Mouse (Mus musculus) fat pad, adult 2 months (tissue): ENCODE data around the gene Casp6.

Experiments used
- DNase-seq: peaks from one replicate; pipeline ENCODE4 v3.0.0-alpha.2; 2011; ENCODE audit warnings: low read depth, low spot score; ENCODE audit errors: extremely low read depth

Gene Casp6

GRCm38 (mm10) chr3:129901271-129901809 is at the start of gene Casp6:
Gene Casp6 (plus strand): TSS chr3:129901425.
- DNase-seq, result no peak

- DNase-seq, result no peak
These were observed 38.6 kb upstream of the Casp6 start for GRCm38 (mm10) chr3:129862592-129862991.

- no peak for DNase-seq
These were observed 37.5 kb upstream of the Casp6 start for GRCm38 (mm10) chr3:129863698-129864097.

- DNase-seq, result peak; percentile 69
These were observed 23.9 kb upstream of the Casp6 start for GRCm38 (mm10) chr3:129877327-129877726.

- no peak for DNase-seq
These were observed 22.7 kb upstream of the Casp6 start, which contains the start of gene Pla2g12a for GRCm38 (mm10) chr3:129878405-129879021. Gene Pla2g12a (plus strand): TSS chr3:129878606.

GRCm38 (mm10) chr3:129879131-129879757 is 22.0 kb upstream of the Casp6 start:
- no peak for DNase-seq

GRCm38 (mm10) chr3:129879913-129880312 is 21.3 kb upstream of the Casp6 start:
- DNase-seq, result no peak

- DNase-seq, result no peak
These were observed 20.2 kb upstream of the Casp6 start for GRCm38 (mm10) chr3:129880925-129881593.

GRCm38 (mm10) chr3:129885577-129885976 is 15.6 kb upstream of the Casp6 start:
- DNase-seq, result no peak

GRCm38 (mm10) chr3:129886430-129886829 is 14.8 kb upstream of the Casp6 start:
- no peak for DNase-seq

GRCm38 (mm10) chr3:129887779-129888517 is 13.3 kb upstream of the Casp6 start:
- DNase-seq, result no peak

- DNase-seq, result no peak
These were observed 9.2 kb upstream of the Casp6 start for GRCm38 (mm10) chr3:129892003-129892402.

GRCm38 (mm10) chr3:129893143-129893542 is 8.1 kb upstream of the Casp6 start:
- no peak for DNase-seq

GRCm38 (mm10) chr3:129896591-129896990 is 4.6 kb upstream of the Casp6 start:
- DNase-seq, result no peak

GRCm38 (mm10) chr3:129898886-129899285 is 2.3 kb upstream of the Casp6 start:
- no peak for DNase-seq

GRCm38 (mm10) chr3:129903369-129903768 is 2.1 kb downstream of the Casp6 start:
- no peak for DNase-seq

GRCm38 (mm10) chr3:129903866-129904265 is 2.6 kb downstream of the Casp6 start:
- no peak for DNase-seq

GRCm38 (mm10) chr3:129904381-129905132 is 3.3 kb downstream of the Casp6 start:
- no peak for DNase-seq

GRCm38 (mm10) chr3:129912025-129912424 is 10.8 kb downstream of the Casp6 start:
- DNase-seq, result no peak

- no peak for DNase-seq
These were observed 12.0 kb downstream of the Casp6 start for GRCm38 (mm10) chr3:129913241-129913640.
